Mouse (Mus musculus): Measurements from ENCODE around the gene Lama2. TPM values are rescaled to one million over a fixed set of nuclear protein-coding genes. Genes with fewer than 3 reads are reported as not detected.
A peak's percentile ranks its signal among the peaks of the same experiment; 100 is the strongest.

The Lama2 gene
- 3.5 and 7.2 TPM in 2 replicates for polyA plus RNA-seq (2012; rRNA removed)

GRCm38 (mm10) chr10:27619658-27620057 is at the start of gene Lama2:
TSS of gene Lama2 (minus strand) at chr10:27619758.
- TF ChIP-seq POLR2A (IDR thresholded peaks at IDR 0.05; ENCODE audit: borderline replicate concordance, extremely low read depth, insufficient read depth, insufficient read length, poor library complexity, severe bottlenecking) = no peak
- no peak for TF ChIP-seq CTCF (IDR thresholded peaks at IDR 0.05; ENCODE audit: borderline replicate concordance, extremely low read depth, insufficient read depth, insufficient read length)
- DNase-seq (ENCODE audit: low read depth) = no peak

- TF ChIP-seq POLR2A (IDR thresholded peaks at IDR 0.05; ENCODE audit: borderline replicate concordance, extremely low read depth, insufficient read depth, insufficient read length, poor library complexity, severe bottlenecking) = no peak
- no peak for TF ChIP-seq CTCF (IDR thresholded peaks at IDR 0.05; ENCODE audit: borderline replicate concordance, extremely low read depth, insufficient read depth, insufficient read length)
- no peak for DNase-seq (ENCODE audit: low read depth)
Measured at GRCm38 (mm10) chr10:27664391-27664790, 44.8 kb upstream of the Lama2 start.

- no peak for TF ChIP-seq POLR2A (IDR thresholded peaks at IDR 0.05; ENCODE audit: borderline replicate concordance, extremely low read depth, insufficient read depth, insufficient read length, poor library complexity, severe bottlenecking)
- TF ChIP-seq CTCF (IDR thresholded peaks at IDR 0.05; ENCODE audit: borderline replicate concordance, extremely low read depth, insufficient read depth, insufficient read length) = no peak
- DNase-seq (ENCODE audit: low read depth) = no peak
Measured at GRCm38 (mm10) chr10:27663396-27663795, 43.8 kb upstream of the Lama2 start.

- no peak for DNase-seq (ENCODE audit: low read depth)
- TF ChIP-seq CTCF (IDR thresholded peaks at IDR 0.05; ENCODE audit: borderline replicate concordance, extremely low read depth, insufficient read depth, insufficient read length) (no peak), POLR2A (IDR thresholded peaks at IDR 0.05; ENCODE audit: borderline replicate concordance, extremely low read depth, insufficient read depth, insufficient read length, poor library complexity, severe bottlenecking) (no peak)
Measured at GRCm38 (mm10) chr10:27654164-27654563, 34.6 kb upstream of the Lama2 start.

GRCm38 (mm10) chr10:27652694-27653335 is 33.3 kb upstream of the Lama2 start:
- TF ChIP-seq CTCF (IDR thresholded peaks at IDR 0.05; ENCODE audit: borderline replicate concordance, extremely low read depth, insufficient read depth, insufficient read length) (no peak), POLR2A (IDR thresholded peaks at IDR 0.05; ENCODE audit: borderline replicate concordance, extremely low read depth, insufficient read depth, insufficient read length, poor library complexity, severe bottlenecking) (no peak)
- peak; percentile 46 for DNase-seq (ENCODE audit: low read depth)

DNA sequence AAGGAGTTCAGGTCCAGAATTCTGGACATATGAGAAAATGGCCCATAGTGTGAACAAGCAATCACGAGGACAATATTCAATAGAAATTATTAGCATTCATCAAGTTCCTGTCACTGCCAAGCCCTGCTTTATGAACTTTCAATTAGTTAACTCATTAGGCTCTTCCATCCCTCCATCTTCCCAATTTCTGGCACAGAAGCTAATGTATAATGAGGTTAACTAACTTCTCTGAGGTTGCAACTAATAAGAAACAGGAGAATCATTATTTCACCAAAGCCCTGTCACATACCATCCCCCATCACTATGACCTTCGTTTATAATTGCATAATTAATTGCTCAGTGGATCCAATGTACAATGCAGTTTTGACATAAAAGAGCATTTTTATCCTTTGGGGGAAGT is 16.2 kb upstream of the Lama2 start:
- peak; percentile 51 for DNase-seq (ENCODE audit: low read depth)
- TF ChIP-seq CTCF (IDR thresholded peaks at IDR 0.05; ENCODE audit: borderline replicate concordance, extremely low read depth, insufficient read depth, insufficient read length) (no peak), POLR2A (IDR thresholded peaks at IDR 0.05; ENCODE audit: borderline replicate concordance, extremely low read depth, insufficient read depth, insufficient read length, poor library complexity, severe bottlenecking) (no peak)

DNA sequence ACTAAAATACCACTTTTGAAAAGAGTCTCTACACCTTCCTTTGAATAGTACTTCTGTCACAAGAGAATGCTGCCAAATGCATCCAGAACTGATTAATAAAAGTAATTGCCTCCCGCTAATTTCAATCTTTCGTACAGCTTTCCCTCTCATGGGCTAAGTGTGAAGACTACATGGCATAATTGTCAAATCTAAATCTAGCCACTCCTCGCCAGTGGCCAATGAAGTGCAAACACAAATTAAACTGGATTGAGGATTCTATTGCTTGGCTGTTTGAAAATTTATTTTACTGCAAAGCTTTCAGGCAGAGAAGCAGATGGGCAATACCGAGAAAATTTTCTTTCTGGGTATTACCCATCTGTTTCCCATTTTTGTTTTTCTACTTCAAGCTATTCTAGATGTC is 11.4 kb upstream of the Lama2 start:
- peak; percentile 74 for DNase-seq (ENCODE audit: low read depth)
- no peak for TF ChIP-seq CTCF (IDR thresholded peaks at IDR 0.05; ENCODE audit: borderline replicate concordance, extremely low read depth, insufficient read depth, insufficient read length)
- TF ChIP-seq POLR2A (IDR thresholded peaks at IDR 0.05; ENCODE audit: borderline replicate concordance, extremely low read depth, insufficient read depth, insufficient read length, poor library complexity, severe bottlenecking) = no peak

DNA sequence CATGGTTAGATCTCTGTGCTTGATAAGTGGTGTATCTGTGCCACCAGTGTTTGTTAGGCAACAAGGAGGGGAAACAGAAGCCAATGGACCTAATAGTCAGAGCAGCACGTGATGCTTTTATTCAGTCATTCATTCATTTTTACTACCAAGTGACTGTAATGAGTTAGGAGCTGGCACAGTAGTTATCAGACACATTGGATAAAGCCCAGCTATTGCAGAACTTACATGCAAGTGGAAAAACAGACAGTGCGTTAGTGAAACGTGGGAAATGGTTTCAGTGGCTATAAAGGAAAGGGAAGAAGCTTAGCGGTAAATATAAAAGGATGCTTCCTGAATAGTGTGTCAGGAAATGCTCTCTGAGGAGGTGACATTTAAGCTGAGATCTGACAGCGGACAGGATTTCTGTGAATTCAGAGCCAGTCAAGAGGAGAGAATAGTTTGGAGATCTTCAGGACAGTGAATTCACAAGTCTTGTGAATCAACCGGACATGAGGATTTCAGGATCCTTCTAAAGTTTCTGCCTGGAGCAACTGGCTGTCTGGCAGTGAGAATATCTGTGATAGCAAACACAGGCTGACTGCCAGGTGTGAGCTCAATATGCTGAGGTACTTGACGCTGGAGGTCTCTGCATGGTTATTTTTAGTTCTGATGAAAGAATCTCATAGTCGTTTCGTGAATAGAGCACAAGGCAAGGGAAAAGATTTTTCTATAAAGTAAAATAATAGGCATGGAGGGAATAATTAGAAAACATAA is 2.3 kb upstream of the Lama2 start:
- peak; percentile 73 for DNase-seq (ENCODE audit: low read depth)
- no peak for TF ChIP-seq CTCF (IDR thresholded peaks at IDR 0.05; ENCODE audit: borderline replicate concordance, extremely low read depth, insufficient read depth, insufficient read length)
- no peak for TF ChIP-seq POLR2A (IDR thresholded peaks at IDR 0.05; ENCODE audit: borderline replicate concordance, extremely low read depth, insufficient read depth, insufficient read length, poor library complexity, severe bottlenecking)

DNA sequence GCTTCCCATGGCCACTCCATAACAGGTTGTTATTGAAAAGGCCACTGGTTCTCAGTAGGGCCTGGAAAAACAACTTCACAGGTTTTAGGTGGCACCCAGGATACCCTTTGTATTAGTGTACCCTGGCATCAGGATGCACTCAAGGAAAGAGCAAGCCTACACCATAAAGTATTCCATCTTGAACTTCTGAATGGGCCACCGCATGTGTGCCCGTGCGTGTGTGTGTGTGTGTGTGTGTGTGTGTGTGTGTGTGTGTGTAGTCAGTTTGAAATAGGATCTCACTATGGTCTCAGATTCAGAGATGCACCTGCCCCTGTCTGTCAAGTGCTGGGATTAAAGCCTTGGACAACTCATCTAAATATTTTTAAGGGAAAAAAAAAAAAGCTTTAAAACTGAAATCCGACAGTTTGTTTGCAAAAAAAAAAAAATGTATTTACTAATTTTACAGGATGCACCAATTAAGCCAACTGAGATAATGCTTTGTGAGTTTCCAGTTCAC is 2.0 kb downstream of the Lama2 start:
- DNase-seq (ENCODE audit: low read depth) = no peak
- TF ChIP-seq POLR2A (IDR thresholded peaks at IDR 0.05; ENCODE audit: borderline replicate concordance, extremely low read depth, insufficient read depth, insufficient read length, poor library complexity, severe bottlenecking) (no peak), CTCF (IDR thresholded peaks at IDR 0.05; ENCODE audit: borderline replicate concordance, extremely low read depth, insufficient read depth, insufficient read length) (no peak)

- peak; percentile 30 for DNase-seq (ENCODE audit: low read depth)
Measured at GRCm38 (mm10) chr10:27616641-27617415, 2.7 kb downstream of the Lama2 start.

GRCm38 (mm10) chr10:27595675-27596074 is 23.9 kb downstream of the Lama2 start:
- DNase-seq (ENCODE audit: low read depth) = no peak
- TF ChIP-seq CTCF (IDR thresholded peaks at IDR 0.05; ENCODE audit: borderline replicate concordance, extremely low read depth, insufficient read depth, insufficient read length) (no peak), POLR2A (IDR thresholded peaks at IDR 0.05; ENCODE audit: borderline replicate concordance, extremely low read depth, insufficient read depth, insufficient read length, poor library complexity, severe bottlenecking) (no peak)

More at GRCm38 (mm10) chr10:27616641-27617415, 2.7 kb downstream of the Lama2 start:
- no peak for TF ChIP-seq CTCF (IDR thresholded peaks at IDR 0.05; ENCODE audit: borderline replicate concordance, extremely low read depth, insufficient read depth, insufficient read length)
- TF ChIP-seq POLR2A (IDR thresholded peaks at IDR 0.05; ENCODE audit: borderline replicate concordance, extremely low read depth, insufficient read depth, insufficient read length, poor library complexity, severe bottlenecking) = no peak

Data from brain, embryonic 14.5 days (tissue).